Mouse (Mus musculus) spleen, adult 2 months (tissue): Measurements from ENCODE around the gene Fndc1. TPM values are rescaled to one million over a fixed set of nuclear protein-coding genes. Genes with fewer than 3 reads are reported as not detected.

Source experiments
- DNase-seq, 2 experiments: peaks; one replicate each; pipeline versions ENCODE4 v3.0.0 to v3.0.0-alpha.2; 2012 to 2021; ENCODE audit warnings: low spot score in 2 of 2, low read depth in 1 of 2
- H3K27ac ChIP-seq: fragments of 200-500 bp; 2 replicates; pipeline ENCODE4 v1.5.1; 2012; ENCODE audit warnings: low read length, inconsistent platforms; ENCODE audit not compliant: insufficient read depth
- H3K27me3 ChIP-seq: fragments of 200-500 bp; 2 replicates; pipeline ENCODE4 v1.6.1; 2012; ENCODE audit warnings: mild to moderate bottlenecking, moderate library complexity, low read length, inconsistent platforms; ENCODE audit not compliant: control insufficient read depth, insufficient read depth
- H3K36me3 ChIP-seq: fragments of 200-500 bp; 2 replicates; pipeline ENCODE4 v1.6.1; 2012; ENCODE audit warnings: mild to moderate bottlenecking, low read length, inconsistent platforms; ENCODE audit not compliant: control insufficient read depth, insufficient read depth
- H3K4me1 ChIP-seq: fragments of 200-500 bp; 2 replicates; pipeline ENCODE4 v1.6.1; 2011; ENCODE audit warnings: inconsistent platforms; ENCODE audit not compliant: control insufficient read depth, insufficient read depth, insufficient read length
- H3K4me3 ChIP-seq: fragments of 200-500 bp; 2 replicates; pipeline ENCODE4 v1.5.1; 2011; ENCODE audit warnings: mild to moderate bottlenecking, inconsistent platforms; ENCODE audit not compliant: insufficient read depth, insufficient read length; ENCODE audit errors: extremely low read depth
- CTCF ChIP-seq: fragments of 200-500 bp; IDR thresholded peaks from 2 replicates; pipeline ENCODE4 v1.5.1; 2011; ENCODE audit warnings: mild to moderate bottlenecking, inconsistent platforms; ENCODE audit not compliant: insufficient read depth, insufficient read length, insufficient replicate concordance; ENCODE audit errors: extremely low read depth
- POLR2A ChIP-seq: fragments of 200-500 bp; IDR thresholded peaks from 2 replicates; pipeline ENCODE4 v1.6.1; 2011; ENCODE audit warnings: low read depth, low read length, inconsistent platforms
- WGBS: fragments of 180-500 bp; shearing (Covaris S2); methylation state at CpG from one replicate; pipeline ENCODE4 v1.1.7; 2018; 5-methylcytosine and 5-hydroxymethylcytosine counted together
- polyA plus RNA-seq: library from polyadenylated mRNA; depleted of rRNA; stranded (reverse); fragments of >200 nt; gene quantifications from 2 replicates; pipeline ENCODE4 v1.2.3, GENCODE M21; 2012; rRNA removed

Fndc1 gene
- polyA plus RNA-seq, 1 experiment = 2.1 TPM

DNA sequence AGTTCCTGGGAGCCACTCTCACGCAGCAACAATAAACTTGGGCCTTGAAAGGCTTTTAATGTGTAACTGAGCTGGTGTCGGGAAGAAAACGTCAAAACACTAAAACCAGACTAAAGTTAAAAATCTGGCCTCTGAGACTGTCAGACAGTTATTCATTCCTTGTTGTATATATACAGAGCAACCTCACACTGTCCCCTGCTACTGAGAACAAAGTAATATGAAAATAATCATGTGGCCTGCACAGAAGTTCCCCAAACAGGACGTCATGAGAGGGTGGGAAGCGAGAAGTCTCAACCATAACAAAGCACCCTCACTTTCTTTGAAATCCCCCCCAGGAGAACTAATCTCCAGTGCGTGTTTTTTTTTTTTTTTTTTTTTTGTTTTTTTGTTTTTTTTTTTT lies 109.2 kb downstream of the Fndc1 start:
- no peak for DNase-seq
- no peaks in the 10 kb centered on the region for H3K36me3 ChIP-seq
- H3K27ac ChIP-seq = no peak overlapping the region
- no peak overlapping the region for H3K4me3 ChIP-seq
- H3K4me1 ChIP-seq = no peaks in the 10 kb centered on the region
- 73% methylated on average over 6 of the region's 6 CpGs for WGBS
- no peak for TF ChIP-seq CTCF
- no peak for TF ChIP-seq POLR2A
- H3K27me3 ChIP-seq = no peaks in the 10 kb centered on the region

DNA sequence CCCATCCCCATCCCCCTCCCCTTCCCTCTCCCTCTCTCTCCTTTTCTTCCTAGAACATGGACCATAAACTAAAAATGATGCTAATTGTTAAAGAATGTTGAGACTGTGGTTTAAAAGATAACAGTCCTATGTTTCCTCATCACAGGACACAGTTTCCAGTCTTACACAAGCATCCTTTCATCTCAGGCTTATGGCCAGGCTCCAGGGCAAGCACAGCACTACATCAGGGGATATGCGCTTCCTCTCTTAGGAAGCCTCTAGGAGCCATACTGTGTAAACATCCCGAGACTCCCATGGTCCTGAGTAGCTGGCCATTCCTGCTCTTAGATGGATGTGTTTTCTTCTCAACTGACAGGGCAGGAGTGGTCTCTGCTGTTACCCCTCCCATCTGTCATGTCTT lies 114.1 kb downstream of the Fndc1 start:
- WGBS = 58% methylated on average over 2 of the region's 2 CpGs
- no peak for DNase-seq
- TF ChIP-seq CTCF (no peak), POLR2A (no peak)
- H3K36me3 ChIP-seq = no peaks in the 10 kb centered on the region
- H3K27ac ChIP-seq = no peak overlapping the region
- H3K4me1 ChIP-seq = no peaks in the 10 kb centered on the region
- no peak overlapping the region for H3K4me3 ChIP-seq
- no peaks in the 10 kb centered on the region for H3K27me3 ChIP-seq

DNA sequence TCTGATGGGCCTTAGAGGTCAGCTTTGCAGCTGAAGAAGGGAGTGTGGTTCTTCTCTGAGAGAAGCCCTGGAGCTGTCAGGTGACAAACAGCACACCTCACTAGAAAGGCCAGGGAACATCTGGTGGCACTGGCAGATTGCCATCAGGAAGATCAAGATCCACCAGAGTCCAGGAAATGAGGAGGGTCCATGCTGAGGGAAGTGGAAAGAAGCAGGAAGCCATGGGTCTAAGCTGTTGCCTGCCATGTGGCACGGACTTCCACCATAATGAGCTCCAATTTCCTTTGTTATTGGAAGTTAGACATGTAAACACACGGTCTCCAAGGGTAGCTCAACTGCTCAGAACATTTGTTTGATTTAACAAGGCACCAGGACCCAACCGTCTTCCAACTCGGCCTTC lies 120.0 kb downstream of the Fndc1 start:
- Histone ChIP-seq H3K36me3 (no peaks in the 10 kb centered on the region), H3K27me3 (no peaks in the 10 kb centered on the region), H3K27ac (no peak overlapping the region), H3K4me1 (no peaks in the 10 kb centered on the region), H3K4me3 (no peak overlapping the region)
- no peak for TF ChIP-seq CTCF
- TF ChIP-seq POLR2A = no peak
- 61% methylated on average over 4 of the region's 4 CpGs for WGBS
- no peak for DNase-seq

DNA sequence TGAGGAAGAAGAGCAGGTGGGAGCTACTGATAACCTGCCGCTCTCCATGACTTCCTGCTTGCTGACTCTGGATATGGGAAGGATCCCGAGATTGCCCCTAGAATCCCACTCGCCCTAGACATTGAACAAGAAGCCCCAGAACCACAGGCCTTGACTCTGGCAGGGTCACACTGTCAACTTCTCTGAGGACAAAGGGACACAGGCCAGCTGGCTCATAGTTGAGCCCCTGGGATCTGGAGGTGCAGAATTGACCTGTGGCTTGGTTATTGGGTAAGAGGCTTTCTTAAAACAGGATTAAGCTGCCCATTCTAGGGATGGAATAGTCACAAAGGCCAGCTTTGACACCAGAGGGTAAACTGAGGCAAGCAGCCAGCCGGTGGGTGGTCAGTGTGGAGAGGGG lies 136.8 kb downstream of the Fndc1 start:
- H3K4me3 ChIP-seq = no peak overlapping the region
- WGBS = 78% methylated on average over 4 of the region's 4 CpGs
- DNase-seq = no peak
- H3K36me3 ChIP-seq = no peaks in the 10 kb centered on the region
- H3K4me1 ChIP-seq = no peaks in the 10 kb centered on the region
- no peak for TF ChIP-seq CTCF
- TF ChIP-seq POLR2A = no peak
- no peak overlapping the region for H3K27ac ChIP-seq
- H3K27me3 ChIP-seq = no peaks in the 10 kb centered on the region

Other genes starting within 250 kb of the Fndc1 start
- 14.6 and 16.8 TPM in 2 replicates for gene Tagap, start 98.7 kb upstream of the Fndc1 start, polyA plus RNA-seq
- gene Rsph3a, start 118.3 kb upstream of the Fndc1 start, polyA plus RNA-seq = 27.1 and 37.2 TPM in 2 replicates